Comparison of ENCODE assay signal across 8 mouse cellular contexts in genomic region chr8:46617690-46618620, GRCm38 (mm10). TPM values are rescaled to one million over a fixed set of nuclear protein-coding genes. Genes with fewer than 3 reads are reported as not detected.
DNase-seq lines count a peak whose midpoint lies in the region; ATAC-seq and TF ChIP-seq lines count a peak whose summit lies in the region.

No protein-coding gene starts in this region.

- peak overlapping the region; percentile 95 for H3K27ac ChIP-seq in hindbrain, embryonic 16.5 days (ENCODE audit: low read depth, low read length)
- peak overlapping the region; percentile 90 for H3K27ac ChIP-seq in lung, embryonic 15.5 days
- H3K27ac ChIP-seq in small intestine, adult 2 months (ENCODE audit: insufficient read depth, low read depth, low read length) = peak overlapping the region; percentile 65

- no peaks in the 10 kb centered on the region for H3K36me3 ChIP-seq in hindbrain, embryonic 16.5 days (ENCODE audit: control insufficient read depth, insufficient read depth, low read length)
- no peaks in the 10 kb centered on the region for H3K36me3 ChIP-seq in lung, embryonic 15.5 days
- H3K36me3 ChIP-seq in small intestine, adult 2 months (ENCODE audit: control insufficient read depth, insufficient read depth, low read length) = no peaks in the 10 kb centered on the region

- no peak for TF ChIP-seq POLR2A in small intestine, adult 2 months (IDR thresholded peaks at IDR 0.05; ENCODE audit: low read depth, low read length)

- TF ChIP-seq CTCF in small intestine, adult 2 months (IDR thresholded peaks at IDR 0.05; ENCODE audit: extremely low read depth, insufficient read length, insufficient replicate concordance, low read depth, low read length) = no peak

- peak overlapping the region; percentile 89 for H3K4me2 ChIP-seq in hindbrain, embryonic 16.5 days (ENCODE audit: low read length)
- H3K4me2 ChIP-seq in lung, embryonic 15.5 days = peak overlapping the region; percentile 80

- peak overlapping the region; percentile 92 for H3K9ac ChIP-seq in hindbrain, embryonic 16.5 days (ENCODE audit: low read depth, low read length)
- H3K9ac ChIP-seq in lung, embryonic 15.5 days = peak overlapping the region; percentile 86

- no peaks in the 10 kb centered on the region for H3K27me3 ChIP-seq in hindbrain, embryonic 16.5 days (replicated peaks; ENCODE audit: control insufficient read depth, insufficient read depth, low read length)
- H3K27me3 ChIP-seq in lung, embryonic 15.5 days = no peaks in the 10 kb centered on the region
- no peaks in the 10 kb centered on the region for H3K27me3 ChIP-seq in small intestine, adult 2 months (ENCODE audit: control insufficient read depth, insufficient read depth, low read length)

- under 1% methylated on average over 38 of the region's 38 CpGs for WGBS in hindbrain, embryonic 16.5 days
- WGBS in lung, embryonic 15.5 days = under 1% methylated on average over 38 of the region's 38 CpGs
- WGBS in small intestine, adult 2 months = under 1% methylated on average over 38 of the region's 38 CpGs

- peaks cover 13% of the 10 kb centered on the region for H3K4me1 ChIP-seq in hindbrain, embryonic 16.5 days (ENCODE audit: control insufficient read depth, insufficient read depth, low read depth, low read length)
- H3K4me1 ChIP-seq in lung, embryonic 15.5 days = peaks cover 32% of the 10 kb centered on the region
- peaks cover 6% of the 10 kb centered on the region; the same call in 1 of the 2 replicates for H3K4me1 ChIP-seq in small intestine, adult 2 months (ENCODE audit: control insufficient read depth, insufficient read depth, insufficient read length, low read length)

- DNase-seq in cerebellum, postnatal 4 days (ENCODE audit: low spot score in 2 of 2) = no peak
- DNase-seq in 416B (ENCODE audit: low read depth) = peak; percentile 65
- DNase-seq in embryo, embryonic 11 days = peak; percentile 20
- no peak for DNase-seq in layer of hippocampus, postnatal 14 days (ENCODE audit: low spot score in 2 of 2)

- peak overlapping the region; percentile 89 for H3K4me3 ChIP-seq in hindbrain, embryonic 16.5 days (ENCODE audit: low read length)
- peak overlapping the region; percentile 80 for H3K4me3 ChIP-seq in lung, embryonic 15.5 days
- peak overlapping the region; percentile 98 for H3K4me3 ChIP-seq in small intestine, adult 2 months (ENCODE audit: low read depth, low read length)

- peak; percentile 39; the same call in 1 of the 2 replicates for ATAC-seq in cerebellum, adult (ENCODE audit: insufficient number of reproducible peaks, low FRiP score, low TSS enrichment)
- ATAC-seq in hindbrain, embryonic 16.5 days = no peak; the same call in 1 of the 2 replicates
- ATAC-seq in lung, embryonic 15.5 days (ENCODE audit: borderline replicate concordance, extremely low read depth, low FRiP score, low TSS enrichment) = peak; percentile 58

- H3K9me3 ChIP-seq in hindbrain, embryonic 16.5 days (ENCODE audit: control insufficient read depth, low read length) = no peaks in the 10 kb centered on the region
- no peaks in the 10 kb centered on the region for H3K9me3 ChIP-seq in lung, embryonic 15.5 days

RNA-seq across cellular contexts. Expression of gene Casp3, which starts 0.9 kb away (rescaled TPM):
- polyA plus RNA-seq in hindbrain, embryonic 16.5 days (2015; fragmentation: Nextera tagmentation; extraction: Ambion mirVana) = 213 and 225 TPM in 2 replicates
- polyA plus RNA-seq in lung, embryonic 15.5 days (2015; fragmentation: Nextera tagmentation; extraction: Ambion mirVana) = 92.2 and 99.2 TPM in 2 replicates
- 5.3 and 6.7 TPM in 2 replicates for polyA plus RNA-seq in small intestine, adult 2 months (2012; rRNA removed)
- 10 to 100 TPM; 25.5 to 25.9 TPM for total RNA-seq in layer of hippocampus, postnatal 14 days (2021)

RNA-seq across cellular contexts. Expression of gene Primpol, which starts 0.9 kb away (rescaled TPM):
- polyA plus RNA-seq in hindbrain, embryonic 16.5 days (2015; fragmentation: Nextera tagmentation; extraction: Ambion mirVana) = 6.5 and 9.3 TPM in 2 replicates
- polyA plus RNA-seq in lung, embryonic 15.5 days (2015; fragmentation: Nextera tagmentation; extraction: Ambion mirVana) = 10.5 and 13.4 TPM in 2 replicates
- polyA plus RNA-seq in small intestine, adult 2 months (2012; rRNA removed) = 0.42 and 0.79 TPM in 2 replicates
- 1 to 10 TPM; 4.2 to 6.0 TPM for total RNA-seq in layer of hippocampus, postnatal 14 days (2021)

Comparison
In these comparisons a context has a peak if more than half of its experiments do, and no peak if none do; other contexts are left out.
1. DNase-seq: peak in 416B (single experiment) and embryo, embryonic 11 days (single experiment); none in cerebellum, postnatal 4 days (0 of 2) and layer of hippocampus, postnatal 14 days (0 of 2).
2. RNA of gene Casp3, which starts 0.9 kb away (polyA plus RNA-seq): 213 to 225 TPM in hindbrain, embryonic 16.5 days and 92.2 to 99.2 TPM in lung, embryonic 15.5 days; 5.3 to 6.7 TPM in small intestine, adult 2 months; every median in the first group is over 10 times any median in the second.
3. Peak in every context shown above with its lines, with median percentiles within 50 percentile points of each other: H3K27ac ChIP-seq and H3K4me3 ChIP-seq.